Mouse (Mus musculus) bone marrow macrophage, adult 2 months (primary cell): ENCODE data around the gene Slco4a1.

ENCODE experiments used
- CTCF ChIP-seq: IDR thresholded peaks from 2 replicates; pipeline ENCODE4 v1.5.1; 2012; ENCODE audit warnings: low read depth, mild to moderate bottlenecking, low read length, moderate library complexity
- POLR2A ChIP-seq: IDR thresholded peaks from 2 replicates; pipeline ENCODE4 v1.6.1; 2012; ENCODE audit warnings: mild to moderate bottlenecking, low read depth, low read length, borderline replicate concordance

DNA sequence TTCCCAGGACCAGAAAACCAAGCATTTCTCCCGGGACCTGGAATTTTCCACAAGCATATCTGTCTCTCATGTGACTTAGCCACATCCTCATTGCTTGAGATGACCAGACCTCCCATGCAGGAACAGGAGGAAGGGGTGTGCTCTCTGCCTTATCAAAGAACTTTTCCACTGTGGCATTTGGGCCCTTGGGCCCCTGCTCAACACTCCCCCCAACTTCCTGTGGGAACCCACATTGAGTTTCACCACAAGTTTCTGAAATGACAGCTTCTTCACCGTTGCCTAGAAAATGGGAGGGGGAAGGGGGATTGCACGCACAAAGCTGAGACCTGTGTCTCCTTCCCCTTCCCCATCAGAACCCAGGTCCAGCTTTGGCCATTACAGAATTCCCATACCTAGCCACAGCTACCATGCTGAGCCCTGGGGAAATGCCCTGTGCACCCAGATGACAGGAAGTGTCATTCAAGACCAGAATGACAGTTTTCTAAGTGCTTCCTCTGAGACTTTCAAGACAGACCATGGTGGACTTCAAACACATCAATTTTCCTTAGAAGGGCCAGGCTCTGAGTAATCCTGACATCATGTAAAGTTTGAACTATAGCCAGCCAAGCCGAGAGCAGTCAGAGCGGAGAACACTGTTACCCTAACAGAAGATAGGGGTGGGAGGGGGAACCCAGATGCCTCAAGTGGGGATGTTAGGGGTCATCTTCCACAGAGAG is 18.7 kb upstream of the Slco4a1 start:
- TF ChIP-seq CTCF (no peak), POLR2A (no peak)
